ENCODE assay signal across 22 mouse cellular contexts in genomic region chr3:53498351-53498905, GRCm38 (mm10). TPM values are rescaled to one million over a fixed set of nuclear protein-coding genes. Genes with fewer than 3 reads are reported as not detected.
DNase-seq lines count a peak whose midpoint lies in the region; ATAC-seq lines count a peak whose summit lies in the region.
"Had no signal": no experiment of that assay in that cellular context is flagged by ENCODE, and none has a peak within 500 bp of the region (broad histone marks: within the 10 kb centered on the region; RNA-seq: fewer than 3 reads in every experiment).

No protein-coding gene starts in this region.

- DNase-seq in heart, adult 11 months, result peak; percentile 94
- DNase-seq in heart, postnatal 14 days, result peak; percentile 11 to 29
- DNase-seq in kidney, adult 8-10 months, result peak; percentile 40 to 55
- peak; percentile 52 to 58 for DNase-seq in kidney, postnatal 36 days
- DNase-seq in spleen, postnatal 36 days (ENCODE audit: low spot score in 2 of 2), result no peak
- DNase-seq: cerebellum, postnatal 14 days; embryo, embryonic 11 days; layer of hippocampus, adult 9-11 months; midbrain, embryonic 14.5 days; thymus, postnatal 4 days had no signal

- 79% methylated on average over 6 of the region's 6 CpGs for WGBS in heart, embryonic 11.5 days (ENCODE audit: insufficient replicate concordance)

- H3K27ac ChIP-seq in heart, embryonic 11.5 days (ENCODE audit: low read depth, low read length), result no peak overlapping the region
- H3K27ac ChIP-seq: embryonic facial prominence, embryonic 15.5 days; limb, embryonic 13.5 days; liver, embryonic 14.5 days had no signal

- H3K27me3 ChIP-seq in heart, embryonic 11.5 days (ENCODE audit: control insufficient read depth, insufficient read depth, low read length), result no peaks in the 10 kb centered on the region
- H3K27me3 ChIP-seq: embryonic facial prominence, embryonic 15.5 days; limb, embryonic 13.5 days had no signal

- ATAC-seq in heart, embryonic 11.5 days (replicated peaks; ENCODE audit: insufficient number of reproducible peaks, low FRiP score, low TSS enrichment), result no peak
- ATAC-seq in erythroid progenitor cell, adult 5-6 weeks (replicated peaks; ENCODE audit: low FRiP score, poor library complexity, severe bottlenecking), result no peak
- ATAC-seq: activated CD4-positive, CD25-positive, alpha-beta regulatory T cell, adult 4 months; lung, postnatal 0 days had no signal

- intact Hi-C loops in heart, postnatal 14 days (cut with DNase I), result loop anchor here (10.0 kb wide), 1 partner anchor 1244 kb away; no protein-coding TSS in a partner anchor

- H3K4me2 ChIP-seq in heart, embryonic 11.5 days, result no peak overlapping the region
- H3K4me2 ChIP-seq: embryonic facial prominence, embryonic 15.5 days; limb, embryonic 13.5 days had no signal

- no peaks in the 10 kb centered on the region for H3K9me3 ChIP-seq in heart, embryonic 11.5 days (replicated peaks; ENCODE audit: control insufficient read depth, low read length)
- H3K9me3 ChIP-seq: embryonic facial prominence, embryonic 15.5 days; limb, embryonic 13.5 days had no signal

- H3K9ac ChIP-seq in heart, embryonic 11.5 days (ENCODE audit: low read depth, low read length), result no peak overlapping the region
- H3K9ac ChIP-seq: embryonic facial prominence, embryonic 15.5 days; limb, embryonic 13.5 days; liver, embryonic 14.5 days had no signal

- no peaks in the 10 kb centered on the region for H3K4me1 ChIP-seq in heart, embryonic 11.5 days (ENCODE audit: control insufficient read depth, insufficient read depth, low read length)
- H3K4me1 ChIP-seq: limb, embryonic 13.5 days had no signal

- H3K36me3 ChIP-seq in heart, embryonic 11.5 days (ENCODE audit: control insufficient read depth, insufficient read depth, low read length), result no peaks in the 10 kb centered on the region
- H3K36me3 ChIP-seq: embryonic facial prominence, embryonic 15.5 days; limb, embryonic 13.5 days had no signal

- H3K4me3 ChIP-seq in heart, embryonic 11.5 days (ENCODE audit: low read depth, low read length), result no peak overlapping the region
- H3K4me3 ChIP-seq: embryonic facial prominence, embryonic 15.5 days; limb, embryonic 13.5 days had no signal

RNA-seq across cellular contexts. Expression of gene Stoml3, which starts 10.0 kb away (rescaled TPM):
- polyA plus RNA-seq in heart, embryonic 11.5 days (2014; fragmentation: Nextera tagmentation; extraction: Ambion mirVana), result 0.13 and 0.17 TPM in 2 replicates
- not detected for total RNA-seq in heart, postnatal 14 days (2021)
- not detected in 2 replicates for total RNA-seq in erythroid progenitor cell, adult 5-6 weeks (2015; ENCODE audit: low replicate concordance)
- 0.30 TPM in 1 of 2 replicates, not detected in the other for total RNA-seq in erythroid progenitor cell, adult 5-6 weeks (2017; ENCODE audit: low replicate concordance)
- total RNA-seq: granulocyte monocyte progenitor cell, adult 5-6 weeks; hematopoietic stem cell, adult 5-6 weeks; megakaryocyte, adult 5-6 weeks had no signal
- polyA plus RNA-seq: activated CD4-positive, CD25-positive, alpha-beta regulatory T cell, adult 4 months; forebrain, embryonic 11.5 days; liver, embryonic 14.5 days; midbrain, embryonic 14.5 days; testis, adult 2 months had no signal

RNA-seq across cellular contexts. Expression of gene Proser1, which starts 35.0 kb away (rescaled TPM):
- 12.4 and 17.6 TPM in 2 replicates for polyA plus RNA-seq in heart, embryonic 11.5 days (2014; fragmentation: Nextera tagmentation; extraction: Ambion mirVana)
- 10 to 100 TPM; 10.9 to 12.0 TPM for total RNA-seq in heart, postnatal 14 days (2021)
- total RNA-seq in erythroid progenitor cell, adult 5-6 weeks (2015; ENCODE audit: low replicate concordance), result 8.6 and 10.1 TPM in 2 replicates
- 5.6 and 9.7 TPM in 2 replicates for total RNA-seq in erythroid progenitor cell, adult 5-6 weeks (2017; ENCODE audit: low replicate concordance)

RNA-seq across cellular contexts. Expression of gene Nhlrc3, which starts 35.3 kb away (rescaled TPM):
- polyA plus RNA-seq in heart, embryonic 11.5 days (2014; fragmentation: Nextera tagmentation; extraction: Ambion mirVana), result 6.4 and 9.7 TPM in 2 replicates
- 1 to 10 TPM; 5.7 to 6.9 TPM for total RNA-seq in heart, postnatal 14 days (2021)
- 2.5 TPM in 2 replicates for total RNA-seq in erythroid progenitor cell, adult 5-6 weeks (2015; ENCODE audit: low replicate concordance)
- total RNA-seq in erythroid progenitor cell, adult 5-6 weeks (2017; ENCODE audit: low replicate concordance), result 7.1 and 7.5 TPM in 2 replicates

Comparison
In these comparisons a context has a peak if more than half of its experiments do, and no peak if none do; other contexts are left out.
1. DNase-seq: peak in heart, adult 11 months (single experiment), heart, postnatal 14 days (2 of 2), kidney, adult 8-10 months (2 of 2) and kidney, postnatal 36 days (2 of 2); none in spleen, postnatal 36 days (0 of 2).